Mouse (Mus musculus): ENCODE results near the gene Gpn2. TPM values are rescaled to one million over a fixed set of nuclear protein-coding genes. Genes with fewer than 3 reads are reported as not detected.

The Gpn2 gene
- total and polyA plus RNA-seq, 3 experiments: 2.3 to 46.7 (median 10.2) TPM

- Histone ChIP-seq H3K27me3 (ENCODE audit: insufficient read depth, low read length) (no peaks in the 10 kb centered on the region), H3K4me3 (ENCODE audit: low read depth, low read length) (no peak overlapping the region), H3K9me3 (replicated peaks) (no peaks in the 10 kb centered on the region), H3K4me1 (ENCODE audit: insufficient read depth, low read depth, low read length) (peaks cover 16% of the 10 kb centered on the region; the same call in 1 of the 2 replicates), H3K36me3 (replicated peaks) (peaks cover 48% of the 10 kb centered on the region)
- DNase-seq (ENCODE audit: low spot score) (no peak), ATAC-seq (ENCODE audit: extremely low read depth, insufficient number of reproducible peaks, low FRiP score, poor library complexity, severe bottlenecking) (no peak)
- TF ChIP-seq POLR2AphosphoS5 (IDR thresholded peaks at IDR 0.05; ENCODE audit: insufficient replicate concordance, low read depth, low read length) (no peak), GATA2 (IDR thresholded peaks at IDR 0.05; ENCODE audit: borderline replicate concordance, low read depth, low read length) (no peak), TAL1 (conservative IDR thresholded peaks at IDR 0.05; ENCODE audit: low read depth, low read length) (no peak), GATA1 (IDR thresholded peaks at IDR 0.05; ENCODE audit: borderline replicate concordance, low read length) (no peak), CTCF (IDR thresholded peaks at IDR 0.05; ENCODE audit: low read depth, low read length) (no peak)
Observed at GRCm38 (mm10) chr4:133622161-133622695, 38.1 kb downstream of the Gpn2 start.

- DNase-seq (ENCODE audit: low spot score) (no peak), ATAC-seq (ENCODE audit: extremely low read depth, insufficient number of reproducible peaks, low FRiP score, poor library complexity, severe bottlenecking) (no peak)
- Histone ChIP-seq H3K4me3 (ENCODE audit: low read depth, low read length) (no peak overlapping the region), H3K27me3 (ENCODE audit: insufficient read depth, low read length) (no peaks in the 10 kb centered on the region), H3K9me3 (replicated peaks) (no peaks in the 10 kb centered on the region), H3K36me3 (replicated peaks) (peaks cover 43% of the 10 kb centered on the region), H3K4me1 (ENCODE audit: insufficient read depth, low read depth, low read length) (peaks cover 12% of the 10 kb centered on the region; the same call in 1 of the 2 replicates)
- TF ChIP-seq CTCF (IDR thresholded peaks at IDR 0.05; ENCODE audit: low read depth, low read length): no peak
- TF ChIP-seq GATA2 (IDR thresholded peaks at IDR 0.05; ENCODE audit: borderline replicate concordance, low read depth, low read length): no peak
- TF ChIP-seq POLR2AphosphoS5 (IDR thresholded peaks at IDR 0.05; ENCODE audit: insufficient replicate concordance, low read depth, low read length): no peak
- TF ChIP-seq TAL1 (conservative IDR thresholded peaks at IDR 0.05; ENCODE audit: low read depth, low read length): no peak
Observed at GRCm38 (mm10) chr4:133624830-133625229, 40.7 kb downstream of the Gpn2 start.

GRCm38 (mm10) chr4:133625621-133626071 lies 41.5 kb downstream of the Gpn2 start:
- peaks cover 2% of the 10 kb centered on the region; the same call in 1 of the 2 replicates for H3K27me3 ChIP-seq (ENCODE audit: insufficient read depth, low read length)
- H3K4me1 ChIP-seq (ENCODE audit: insufficient read depth, low read depth, low read length): peaks cover 12% of the 10 kb centered on the region; the same call in 1 of the 2 replicates
- H3K4me3 ChIP-seq (ENCODE audit: low read depth, low read length): no peak overlapping the region
- ATAC-seq (ENCODE audit: extremely low read depth, insufficient number of reproducible peaks, low FRiP score, poor library complexity, severe bottlenecking) (no peak), DNase-seq (ENCODE audit: low spot score) (no peak)
- TF ChIP-seq GATA2 (IDR thresholded peaks at IDR 0.05; ENCODE audit: borderline replicate concordance, low read depth, low read length) (no peak), GATA1 (IDR thresholded peaks at IDR 0.05; ENCODE audit: borderline replicate concordance, low read length) (no peak), POLR2AphosphoS5 (IDR thresholded peaks at IDR 0.05; ENCODE audit: insufficient replicate concordance, low read depth, low read length) (no peak), CTCF (IDR thresholded peaks at IDR 0.05; ENCODE audit: low read depth, low read length) (no peak), TAL1 (conservative IDR thresholded peaks at IDR 0.05; ENCODE audit: low read depth, low read length) (no peak)
- peaks cover 49% of the 10 kb centered on the region for H3K36me3 ChIP-seq (replicated peaks)
- no peaks in the 10 kb centered on the region for H3K9me3 ChIP-seq (replicated peaks)

GRCm38 (mm10) chr4:133626221-133626620 lies 42.1 kb downstream of the Gpn2 start:
- ATAC-seq (ENCODE audit: extremely low read depth, insufficient number of reproducible peaks, low FRiP score, poor library complexity, severe bottlenecking) (no peak), DNase-seq (ENCODE audit: low spot score) (no peak)
- no peak for TF ChIP-seq GATA2 (IDR thresholded peaks at IDR 0.05; ENCODE audit: borderline replicate concordance, low read depth, low read length)
- no peak for TF ChIP-seq GATA1 (IDR thresholded peaks at IDR 0.05; ENCODE audit: borderline replicate concordance, low read length)
- no peak for TF ChIP-seq TAL1 (conservative IDR thresholded peaks at IDR 0.05; ENCODE audit: low read depth, low read length)
- TF ChIP-seq CTCF (IDR thresholded peaks at IDR 0.05; ENCODE audit: low read depth, low read length): no peak
- no peak for TF ChIP-seq POLR2AphosphoS5 (IDR thresholded peaks at IDR 0.05; ENCODE audit: insufficient replicate concordance, low read depth, low read length)
- Histone ChIP-seq H3K36me3 (replicated peaks) (peaks cover 54% of the 10 kb centered on the region), H3K4me3 (ENCODE audit: low read depth, low read length) (no peak overlapping the region), H3K27me3 (ENCODE audit: insufficient read depth, low read length) (peaks cover 2% of the 10 kb centered on the region; the same call in 1 of the 2 replicates), H3K9me3 (replicated peaks) (no peaks in the 10 kb centered on the region), H3K4me1 (ENCODE audit: insufficient read depth, low read depth, low read length) (peaks cover 17% of the 10 kb centered on the region; the same call in 1 of the 2 replicates)

- H3K27me3 ChIP-seq (ENCODE audit: insufficient read depth, low read length): peaks cover 5% of the 10 kb centered on the region; the same call in 1 of the 2 replicates
- peaks cover 56% of the 10 kb centered on the region for H3K36me3 ChIP-seq (replicated peaks)
- no peaks in the 10 kb centered on the region for H3K9me3 ChIP-seq (replicated peaks)
- no peak for DNase-seq (ENCODE audit: low spot score)
- peaks cover 18% of the 10 kb centered on the region; the same call in 1 of the 2 replicates for H3K4me1 ChIP-seq (ENCODE audit: insufficient read depth, low read depth, low read length)
- ATAC-seq (ENCODE audit: extremely low read depth, insufficient number of reproducible peaks, low FRiP score, poor library complexity, severe bottlenecking): no peak
- TF ChIP-seq GATA1 (IDR thresholded peaks at IDR 0.05; ENCODE audit: borderline replicate concordance, low read length) (no peak), CTCF (IDR thresholded peaks at IDR 0.05; ENCODE audit: low read depth, low read length) (no peak), GATA2 (IDR thresholded peaks at IDR 0.05; ENCODE audit: borderline replicate concordance, low read depth, low read length) (no peak), POLR2AphosphoS5 (IDR thresholded peaks at IDR 0.05; ENCODE audit: insufficient replicate concordance, low read depth, low read length) (no peak), TAL1 (conservative IDR thresholded peaks at IDR 0.05; ENCODE audit: low read depth, low read length) (no peak)
- no peak overlapping the region for H3K4me3 ChIP-seq (ENCODE audit: low read depth, low read length)
Observed at GRCm38 (mm10) chr4:133626621-133627020, 42.5 kb downstream of the Gpn2 start.

- no peak for DNase-seq (ENCODE audit: low spot score)
- Histone ChIP-seq H3K4me1 (ENCODE audit: insufficient read depth, low read depth, low read length) (peaks cover 20% of the 10 kb centered on the region), H3K27me3 (ENCODE audit: insufficient read depth, low read length) (peaks cover 6% of the 10 kb centered on the region; the same call in 1 of the 2 replicates), H3K4me3 (ENCODE audit: low read depth, low read length) (no peak overlapping the region), H3K9me3 (replicated peaks) (no peaks in the 10 kb centered on the region), H3K36me3 (replicated peaks) (peaks cover 54% of the 10 kb centered on the region)
- no peak for ATAC-seq (ENCODE audit: extremely low read depth, insufficient number of reproducible peaks, low FRiP score, poor library complexity, severe bottlenecking)
- TF ChIP-seq GATA2 (IDR thresholded peaks at IDR 0.05; ENCODE audit: borderline replicate concordance, low read depth, low read length): no peak
- TF ChIP-seq POLR2AphosphoS5 (IDR thresholded peaks at IDR 0.05; ENCODE audit: insufficient replicate concordance, low read depth, low read length): no peak
- no peak for TF ChIP-seq CTCF (IDR thresholded peaks at IDR 0.05; ENCODE audit: low read depth, low read length)
- no peak for TF ChIP-seq TAL1 (conservative IDR thresholded peaks at IDR 0.05; ENCODE audit: low read depth, low read length)
- TF ChIP-seq GATA1 (IDR thresholded peaks at IDR 0.05; ENCODE audit: borderline replicate concordance, low read length): no peak
Observed at GRCm38 (mm10) chr4:133627039-133627438, 42.9 kb downstream of the Gpn2 start.

Data from G1E (cell line).